Mouse (Mus musculus) G1E (cell line): ENCODE data around the gene Pacsin1.

ENCODE experiments used
- CTCF ChIP-seq: IDR thresholded peaks from 2 replicates; pipeline ENCODE4 v1.5.1; 2012; ENCODE audit warnings: low read depth, low read length, inconsistent platforms, mixed read lengths
- GATA1 ChIP-seq: IDR thresholded peaks from 2 replicates; pipeline ENCODE4 v1.6.1; 2012; ENCODE audit warnings: borderline replicate concordance, low read length, inconsistent platforms, mixed read lengths
- POLR2AphosphoS5 ChIP-seq: IDR thresholded peaks from 2 replicates; pipeline ENCODE4 v1.6.1; 2012; ENCODE audit warnings: low read depth, low read length, inconsistent platforms; ENCODE audit not compliant: insufficient replicate concordance
- TAL1 ChIP-seq: conservative IDR thresholded peaks from 2 replicates; pipeline ENCODE4 v1.6.1; 2012; ENCODE audit warnings: low read depth, low read length, inconsistent platforms, mixed read lengths

GRCm38 (mm10) chr17:27677756-27678155 is 22.4 kb downstream of the Pacsin1 start:
- no peak for TF ChIP-seq CTCF
- no peak for TF ChIP-seq GATA1
- no peak for TF ChIP-seq POLR2AphosphoS5
- TF ChIP-seq TAL1: no peak
